Mouse (Mus musculus): ENCODE measurements around the gene Stx11. TPM values are rescaled to one million over a fixed set of nuclear protein-coding genes. Genes with fewer than 3 reads are reported as not detected.

The Stx11 gene
- polyA plus RNA-seq, 1 experiment from 2014 or later = 16.6 TPM

DNA sequence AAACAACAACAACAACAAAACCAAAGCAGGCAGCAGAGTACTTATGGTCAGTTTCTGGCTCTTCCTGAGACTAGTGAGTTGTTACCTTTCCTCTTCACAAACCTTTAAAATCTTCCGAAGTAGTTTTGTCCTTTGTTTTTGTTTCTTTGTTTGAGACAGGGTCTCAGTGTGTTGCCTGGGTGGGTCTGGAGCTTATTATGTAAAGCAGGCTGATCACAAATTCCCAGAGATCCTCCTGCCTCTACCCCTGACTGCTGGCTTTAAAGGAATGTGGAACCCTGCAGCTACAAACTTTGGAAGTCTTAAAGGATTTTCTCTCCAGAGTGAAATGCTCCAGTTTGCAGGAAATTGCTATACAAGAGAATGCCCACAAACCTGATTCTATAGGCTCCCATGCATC is 54.9 kb downstream of the Stx11 start:
- no peak for ATAC-seq
- Histone ChIP-seq H3K4me1 (no peaks in the 10 kb centered on the region), H3K27ac (no peak overlapping the region), H3K9ac (no peak overlapping the region), H3K4me3 (no peak overlapping the region), H3K36me3 (no peaks in the 10 kb centered on the region), H3K9me3 (replicated peaks) (no peaks in the 10 kb centered on the region), H3K27me3 (replicated peaks) (no peaks in the 10 kb centered on the region), H3K4me2 (no peak overlapping the region)
- 66% methylated on average over 1 of the region's 1 CpGs for WGBS (ENCODE audit: insufficient replicate concordance)

DNA sequence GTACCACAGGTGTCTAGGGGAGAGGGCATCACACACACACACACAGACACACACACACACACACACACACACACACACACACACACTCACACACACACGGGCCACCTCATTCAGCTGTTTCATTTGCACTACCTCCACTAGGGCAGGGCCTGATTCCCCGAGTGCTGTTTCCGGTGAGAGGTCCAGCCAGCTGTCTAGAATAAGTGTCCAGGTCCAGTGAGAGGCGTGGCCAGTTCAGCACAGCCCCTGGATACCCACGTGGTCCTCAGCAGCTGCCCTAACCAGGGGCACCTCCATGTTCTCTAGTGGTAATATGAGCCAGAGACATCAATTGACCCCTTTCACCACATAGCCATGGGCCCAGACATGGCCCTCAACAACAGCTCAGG is 60.0 kb downstream of the Stx11 start:
- Histone ChIP-seq H3K4me3 (no peak overlapping the region), H3K27ac (no peak overlapping the region), H3K4me2 (no peak overlapping the region), H3K27me3 (replicated peaks) (no peaks in the 10 kb centered on the region), H3K9me3 (replicated peaks) (no peaks in the 10 kb centered on the region), H3K4me1 (peaks cover 4% of the 10 kb centered on the region; the same call in 1 of the 2 replicates), H3K9ac (no peak overlapping the region), H3K36me3 (no peaks in the 10 kb centered on the region)
- 56% methylated on average over 5 of the region's 5 CpGs for WGBS (ENCODE audit: insufficient replicate concordance)
- peak; percentile 30; the same call in 1 of the 2 replicates for ATAC-seq

GRCm38 (mm10) chr10:12903440-12904139 is 60.5 kb downstream of the Stx11 start:
- Histone ChIP-seq H3K9ac (no peak overlapping the region), H3K9me3 (replicated peaks) (no peaks in the 10 kb centered on the region), H3K4me2 (no peak overlapping the region), H3K27ac (no peak overlapping the region), H3K36me3 (no peaks in the 10 kb centered on the region), H3K4me3 (no peak overlapping the region), H3K27me3 (replicated peaks) (no peaks in the 10 kb centered on the region), H3K4me1 (peaks cover 4% of the 10 kb centered on the region; the same call in 1 of the 2 replicates)
- ATAC-seq = no peak
- WGBS (ENCODE audit: insufficient replicate concordance) = 68% methylated on average over 5 of the region's 5 CpGs

GRCm38 (mm10) chr10:12899901-12900300 is 64.2 kb downstream of the Stx11 start:
- H3K4me1 ChIP-seq = peaks cover 4% of the 10 kb centered on the region; the same call in 1 of the 2 replicates
- no peaks in the 10 kb centered on the region for H3K27me3 ChIP-seq (replicated peaks)
- no peak for ATAC-seq
- no peak overlapping the region for H3K4me3 ChIP-seq
- H3K4me2 ChIP-seq = no peak overlapping the region
- H3K27ac ChIP-seq = no peak overlapping the region
- no peak overlapping the region for H3K9ac ChIP-seq
- no peaks in the 10 kb centered on the region for H3K9me3 ChIP-seq (replicated peaks)
- no peaks in the 10 kb centered on the region for H3K36me3 ChIP-seq
- 78% methylated on average over 5 of the region's 5 CpGs for WGBS (ENCODE audit: insufficient replicate concordance)

DNA sequence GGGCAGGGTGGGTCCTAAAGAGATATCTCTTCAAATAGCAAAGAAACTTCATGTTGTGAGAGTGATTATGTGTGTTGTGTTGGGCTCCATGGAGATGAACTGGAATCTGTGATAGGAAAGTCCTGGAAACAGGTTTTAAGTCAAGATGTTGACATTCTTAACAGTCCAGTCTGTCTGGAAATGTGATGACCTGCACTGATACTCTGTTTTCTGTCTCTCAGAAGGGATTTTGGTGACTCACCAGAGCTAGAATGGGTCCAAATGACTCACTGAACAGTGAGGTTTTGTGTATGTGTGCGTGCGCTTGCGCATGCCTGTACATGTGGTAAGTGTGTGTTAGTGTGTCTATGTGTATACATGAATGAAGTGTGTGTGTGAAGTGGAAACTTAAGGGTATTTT is 70.8 kb downstream of the Stx11 start:
- no peaks in the 10 kb centered on the region for H3K27me3 ChIP-seq (replicated peaks)
- H3K9me3 ChIP-seq (replicated peaks) = no peaks in the 10 kb centered on the region
- ATAC-seq = no peak
- no peak overlapping the region for H3K4me2 ChIP-seq
- H3K4me3 ChIP-seq = no peak overlapping the region
- no peak overlapping the region for H3K9ac ChIP-seq
- no peaks in the 10 kb centered on the region for H3K4me1 ChIP-seq
- H3K36me3 ChIP-seq = no peaks in the 10 kb centered on the region
- no peak overlapping the region for H3K27ac ChIP-seq
- WGBS (ENCODE audit: insufficient replicate concordance) = 92% methylated on average over 3 of the region's 3 CpGs

GRCm38 (mm10) chr10:12888373-12888772 is 75.7 kb downstream of the Stx11 start:
- no peaks in the 10 kb centered on the region for H3K4me1 ChIP-seq
- no peaks in the 10 kb centered on the region for H3K36me3 ChIP-seq
- no peaks in the 10 kb centered on the region for H3K9me3 ChIP-seq (replicated peaks)
- no peak overlapping the region for H3K4me3 ChIP-seq
- H3K27ac ChIP-seq = no peak overlapping the region
- H3K27me3 ChIP-seq (replicated peaks) = no peaks in the 10 kb centered on the region
- no peak overlapping the region for H3K9ac ChIP-seq
- WGBS (ENCODE audit: insufficient replicate concordance) = 70% methylated on average over 13 of the region's 13 CpGs
- H3K4me2 ChIP-seq = no peak overlapping the region
- no peak for ATAC-seq

Other genes starting within 250 kb of the Stx11 start
- gene Utrn, start 94.9 kb downstream of the Stx11 start, polyA plus RNA-seq (2016; fragmentation: Nextera tagmentation; extraction: Ambion mirVana) = 14.9 and 15.3 TPM in 2 replicates
- gene Sf3b5, start 41.0 kb upstream of the Stx11 start, polyA plus RNA-seq (2016; fragmentation: Nextera tagmentation; extraction: Ambion mirVana) = 30.7 and 32.9 TPM in 2 replicates
- 55.7 and 63.5 TPM in 2 replicates for gene Plagl1, start 96.2 kb upstream of the Stx11 start, polyA plus RNA-seq (2016; fragmentation: Nextera tagmentation; extraction: Ambion mirVana)
- gene Zc2hc1b, start 213.7 kb upstream of the Stx11 start, polyA plus RNA-seq (2016; fragmentation: Nextera tagmentation; extraction: Ambion mirVana) = not detected in 2 replicates
- gene Ltv1, start 228.9 kb upstream of the Stx11 start, polyA plus RNA-seq (2016; fragmentation: Nextera tagmentation; extraction: Ambion mirVana) = 58.3 and 61.1 TPM in 2 replicates

All from liver, embryonic 12.5 days (tissue).